Mouse (Mus musculus): ENCODE results near the gene Tifa. TPM values are rescaled to one million over a fixed set of nuclear protein-coding genes. Genes with fewer than 3 reads are reported as not detected.

Tifa gene
- total and polyA plus RNA-seq, 3 experiments = 1.4 to 3.2 (median 2.8) TPM

GRCm38 (mm10) chr3:127801162-127801561, 11.6 kb downstream of the Tifa start:
- Histone ChIP-seq H3K4me1 (ENCODE audit: control insufficient read depth in 1 of 2, insufficient read depth in 2 of 2) (no peaks in the 10 kb centered on the region), H3K4me2 (ENCODE audit: insufficient read depth, low read depth, poor library complexity, severe bottlenecking) (no peak overlapping the region), H3K27me3 (replicated peaks) (no peaks in the 10 kb centered on the region), H3K4me3 (replicated peaks in 1 of 3; ENCODE audit: low read depth in 2 of 3, low read length in 2 of 3, poor library complexity in 1 of 3) (no peak overlapping the region), H3K36me3 (replicated peaks in 1 of 2; ENCODE audit: control insufficient read depth in 1 of 2, insufficient read depth in 1 of 2, low read length in 1 of 2) (peaks cover 5 to 26% of the 10 kb centered on the region in 2 experiments), H3K27ac (ENCODE audit: insufficient read depth, low read depth) (no peak overlapping the region), H3K9ac (ENCODE audit: insufficient read depth, low read depth) (no peak overlapping the region), H3K79me2 (replicated peaks; ENCODE audit: control insufficient read depth, extremely low read depth, insufficient read depth, poor library complexity, severe bottlenecking) (no peaks in the 10 kb centered on the region), H3K9me3 (replicated peaks; ENCODE audit: low read length) (no peaks in the 10 kb centered on the region)
- DNase-seq (ENCODE audit: extremely low read depth) = no peak
- TF ChIP-seq MAZ (IDR thresholded peaks at IDR 0.05; ENCODE audit: low read depth, low read length) (no peak), USF2 (conservative IDR thresholded peaks at IDR 0.05; ENCODE audit: low read depth, low read length) (no peak), JUND (conservative IDR thresholded peaks at IDR 0.05; ENCODE audit: low read depth, low read length) (no peak), ZC3H11A (IDR thresholded peaks at IDR 0.05; ENCODE audit: low read depth, low read length) (no peak)
- in situ Hi-C loops (cut with MboI; ENCODE audit: low pct_ligation_motif_present, low pct_unique_long_range_greater_than_20kb, low sequenced_read_pairs) = no loop called here
- dilution Hi-C loops (cut with MboI; ENCODE audit: extremely low pct_ligation_motif_present, extremely low pct_unique_long_range_greater_than_20kb, low sequenced_read_pairs) = no loop called here

DNA sequence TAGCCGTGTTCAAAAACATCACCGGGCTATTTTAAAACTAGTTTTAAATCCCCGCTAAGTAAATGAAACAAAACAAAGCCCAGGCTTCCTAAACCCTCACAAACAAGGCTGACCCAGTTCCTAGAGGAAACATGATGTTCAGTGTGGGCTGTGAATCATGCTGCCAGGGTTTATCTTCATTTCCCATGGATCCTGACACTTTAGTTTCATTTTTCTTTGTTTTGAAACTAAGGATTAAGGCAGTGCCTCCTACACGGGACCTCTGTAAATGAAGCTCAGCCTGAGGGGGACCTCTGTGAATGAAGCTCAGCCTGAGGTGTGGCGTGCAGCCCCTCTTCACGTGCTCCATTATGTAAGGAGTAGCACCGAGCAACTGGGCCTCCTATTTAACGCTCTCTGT, 13.2 kb downstream of the Tifa start:
- Histone ChIP-seq H3K4me2 (ENCODE audit: insufficient read depth, low read depth, poor library complexity, severe bottlenecking) (no peak overlapping the region), H3K27ac (ENCODE audit: insufficient read depth, low read depth) (no peak overlapping the region), H3K36me3 (replicated peaks in 1 of 2; ENCODE audit: control insufficient read depth in 1 of 2, insufficient read depth in 1 of 2, low read length in 1 of 2) (peaks cover 14 to 25% of the 10 kb centered on the region in 2 experiments), H3K27me3 (replicated peaks) (no peaks in the 10 kb centered on the region), H3K4me3 (replicated peaks in 1 of 3; ENCODE audit: low read depth in 2 of 3, low read length in 2 of 3, poor library complexity in 1 of 3) (no peak overlapping the region), H3K4me1 (ENCODE audit: control insufficient read depth in 1 of 2, insufficient read depth in 2 of 2) (no peaks in the 10 kb centered on the region), H3K9ac (ENCODE audit: insufficient read depth, low read depth) (no peak overlapping the region), H3K9me3 (replicated peaks; ENCODE audit: low read length) (no peaks in the 10 kb centered on the region), H3K79me2 (replicated peaks; ENCODE audit: control insufficient read depth, extremely low read depth, insufficient read depth, poor library complexity, severe bottlenecking) (no peaks in the 10 kb centered on the region)
- no peak for TF ChIP-seq RAD21 (IDR thresholded peaks at IDR 0.05; ENCODE audit: low read depth, low read length)
- TF ChIP-seq SIN3A (IDR thresholded peaks at IDR 0.05; ENCODE audit: low read length) = no peak
- no peak for TF ChIP-seq UBTF (IDR thresholded peaks at IDR 0.05; ENCODE audit: low read depth, low read length)
- no peak for TF ChIP-seq SMC3 (IDR thresholded peaks at IDR 0.05; ENCODE audit: low read depth, low read length)
- TF ChIP-seq EP300 (IDR thresholded peaks at IDR 0.05; ENCODE audit: low read length) = no peak
- TF ChIP-seq NELFE (IDR thresholded peaks at IDR 0.05; ENCODE audit: low read depth, low read length) = no peak
- TF ChIP-seq JUN (IDR thresholded peaks at IDR 0.05; ENCODE audit: insufficient read depth, low read depth, low read length) = no peak
- no peak for TF ChIP-seq ZC3H11A (IDR thresholded peaks at IDR 0.05; ENCODE audit: low read depth, low read length)
- TF ChIP-seq ZNF384 (IDR thresholded peaks at IDR 0.05; ENCODE audit: low read depth, low read length) = no peak
- no peak for TF ChIP-seq CHD1 (IDR thresholded peaks at IDR 0.05; ENCODE audit: low read depth, low read length)
- TF ChIP-seq TCF12 (IDR thresholded peaks at IDR 0.05; ENCODE audit: low read depth, low read length) = no peak
- TF ChIP-seq CHD2 (IDR thresholded peaks at IDR 0.05; ENCODE audit: low read length) = no peak
- in situ Hi-C loops (cut with MboI; ENCODE audit: low pct_ligation_motif_present, low pct_unique_long_range_greater_than_20kb, low sequenced_read_pairs) (no loop called here), dilution Hi-C loops (cut with MboI; ENCODE audit: extremely low pct_ligation_motif_present, extremely low pct_unique_long_range_greater_than_20kb, low sequenced_read_pairs) (no loop called here)
- no peak for DNase-seq (ENCODE audit: extremely low read depth)

DNA sequence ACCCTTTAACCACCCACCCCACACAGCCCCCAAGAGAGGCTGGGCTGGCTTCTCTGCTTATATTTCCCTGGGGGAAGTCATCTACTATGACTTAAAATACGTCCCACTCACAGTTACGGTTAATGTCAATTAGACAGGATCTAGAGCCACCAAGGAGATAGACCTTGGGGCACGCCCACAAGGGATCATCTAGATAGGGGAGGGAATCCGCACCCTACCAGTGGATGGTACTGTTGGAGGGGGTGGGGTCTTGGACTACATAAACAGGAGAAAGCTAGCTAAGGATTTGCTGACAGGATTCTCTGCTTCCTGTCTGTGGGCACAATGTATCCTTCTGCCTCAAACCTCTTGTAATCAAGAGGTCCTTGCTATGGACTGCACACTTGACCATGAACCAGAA, 14.8 kb downstream of the Tifa start:
- H3K9ac ChIP-seq (ENCODE audit: insufficient read depth, low read depth) = no peak overlapping the region
- no peak for TF ChIP-seq POLR2A (IDR thresholded peaks at IDR 0.05; ENCODE audit: low read depth, low read length)
- TF ChIP-seq MAX (IDR thresholded peaks at IDR 0.05; ENCODE audit: low read length) = no peak
- no peak for TF ChIP-seq ELF1 (IDR thresholded peaks at IDR 0.05; ENCODE audit: low read depth, low read length)
- no peaks in the 10 kb centered on the region for H3K27me3 ChIP-seq (replicated peaks)
- H3K4me3 ChIP-seq (replicated peaks in 1 of 3; ENCODE audit: low read depth in 2 of 3, low read length in 2 of 3, poor library complexity in 1 of 3) = no peak overlapping the region
- H3K79me2 ChIP-seq (replicated peaks; ENCODE audit: control insufficient read depth, extremely low read depth, insufficient read depth, poor library complexity, severe bottlenecking) = no peaks in the 10 kb centered on the region
- no peak overlapping the region for H3K27ac ChIP-seq (ENCODE audit: insufficient read depth, low read depth)
- no peaks in the 10 kb centered on the region for H3K9me3 ChIP-seq (replicated peaks; ENCODE audit: low read length)
- no peak for DNase-seq (ENCODE audit: extremely low read depth)
- H3K4me1 ChIP-seq (ENCODE audit: control insufficient read depth in 1 of 2, insufficient read depth in 2 of 2) = no peaks in the 10 kb centered on the region
- H3K36me3 ChIP-seq (replicated peaks in 1 of 2; ENCODE audit: control insufficient read depth in 1 of 2, insufficient read depth in 1 of 2, low read length in 1 of 2) = peaks cover 25 to 37% of the 10 kb centered on the region in 2 experiments
- dilution Hi-C loops (cut with MboI; ENCODE audit: extremely low pct_ligation_motif_present, extremely low pct_unique_long_range_greater_than_20kb, low sequenced_read_pairs) = no loop called here
- in situ Hi-C loops (cut with MboI; ENCODE audit: low pct_ligation_motif_present, low pct_unique_long_range_greater_than_20kb, low sequenced_read_pairs) = no loop called here
- no peak overlapping the region for H3K4me2 ChIP-seq (ENCODE audit: insufficient read depth, low read depth, poor library complexity, severe bottlenecking)

All from CH12.LX (cell line).